Mouse (Mus musculus): ENCODE measurements around the gene Nhs. TPM values are rescaled to one million over a fixed set of nuclear protein-coding genes. Genes with fewer than 3 reads are reported as not detected.

Gene Nhs
- 1 to 10 TPM; 1.6 to 2.0 TPM for total RNA-seq (2021)

- DNase-seq = peak; percentile 81
Measured at GRCm38 (mm10) chrX:162159637-162160611, at the start of gene Nhs. Gene Nhs (minus strand): TSS chrX:162159730.

DNA sequence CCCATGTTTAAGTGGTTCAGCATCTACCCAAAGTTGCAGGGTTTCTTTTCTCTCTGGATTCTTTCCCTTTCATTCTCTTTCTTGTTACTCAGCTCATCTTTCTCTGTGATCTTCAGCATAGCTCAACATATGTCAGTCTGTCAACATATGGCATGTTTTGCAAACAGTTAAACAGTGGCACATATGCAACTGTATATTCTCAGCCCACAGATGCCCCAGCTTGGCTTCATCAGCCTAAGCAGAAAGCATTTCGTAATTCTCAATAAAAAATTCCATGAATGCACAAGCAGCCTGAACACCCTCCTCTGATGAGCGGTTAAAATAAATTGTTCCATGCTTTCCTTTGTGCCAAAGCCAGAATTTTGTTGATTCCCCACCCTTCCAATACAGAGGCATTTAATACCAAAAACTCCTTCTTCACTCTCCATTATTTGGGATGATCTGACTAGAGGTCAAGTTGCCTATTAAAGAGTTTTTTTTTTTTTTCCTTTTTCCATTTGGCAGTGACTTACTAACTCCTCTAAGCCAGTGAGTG lies 46.9 kb upstream of the Nhs start:
- DNase-seq = no peak

GRCm38 (mm10) chrX:162158743-162159636 lies 540 bp downstream of the Nhs start:
- DNase-seq = peak; percentile 27

DNA sequence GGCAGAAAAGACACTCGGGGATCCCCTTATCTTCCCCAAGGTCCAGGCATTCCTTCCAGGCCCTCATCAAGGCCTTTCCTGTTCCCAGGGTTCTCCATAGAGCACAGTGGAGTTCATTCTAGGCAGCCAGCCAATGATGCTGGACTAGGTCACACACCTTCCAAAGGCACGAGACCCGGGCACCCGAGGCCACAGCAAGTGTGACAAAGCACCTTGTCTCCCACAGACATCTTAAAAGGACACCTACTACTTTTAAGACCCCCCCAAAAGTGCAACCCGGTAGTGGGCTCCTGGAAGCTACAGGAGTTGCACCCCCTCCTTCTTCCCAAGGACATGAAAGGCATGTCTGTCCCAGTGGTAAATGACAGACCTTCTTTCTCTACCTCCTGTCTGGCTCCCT lies 1.4 kb downstream of the Nhs start:
- peak; percentile 4 for DNase-seq

DNA sequence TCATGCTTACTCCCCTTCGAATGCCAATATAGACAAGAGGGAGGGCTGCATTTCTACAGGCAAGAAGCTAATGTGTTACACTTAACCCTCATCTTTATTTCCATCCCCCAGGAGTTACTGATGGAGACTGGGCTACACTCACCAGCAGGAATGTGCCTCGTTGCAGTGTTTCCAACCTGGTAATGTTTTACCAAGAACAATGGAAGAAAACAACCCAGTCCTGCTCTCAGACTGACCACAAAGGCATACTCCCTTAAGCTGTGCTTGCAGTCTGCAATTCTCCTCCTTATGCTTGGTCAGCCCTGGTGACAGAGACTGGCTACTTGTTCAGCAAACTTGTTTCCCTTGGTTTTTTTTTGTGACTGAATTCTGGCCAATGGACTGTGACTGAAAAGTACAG lies 21.7 kb downstream of the Nhs start:
- DNase-seq = no peak

- peak; percentile 52 for DNase-seq
Measured at GRCm38 (mm10) chrX:162113257-162113656, 46.3 kb downstream of the Nhs start.

DNA sequence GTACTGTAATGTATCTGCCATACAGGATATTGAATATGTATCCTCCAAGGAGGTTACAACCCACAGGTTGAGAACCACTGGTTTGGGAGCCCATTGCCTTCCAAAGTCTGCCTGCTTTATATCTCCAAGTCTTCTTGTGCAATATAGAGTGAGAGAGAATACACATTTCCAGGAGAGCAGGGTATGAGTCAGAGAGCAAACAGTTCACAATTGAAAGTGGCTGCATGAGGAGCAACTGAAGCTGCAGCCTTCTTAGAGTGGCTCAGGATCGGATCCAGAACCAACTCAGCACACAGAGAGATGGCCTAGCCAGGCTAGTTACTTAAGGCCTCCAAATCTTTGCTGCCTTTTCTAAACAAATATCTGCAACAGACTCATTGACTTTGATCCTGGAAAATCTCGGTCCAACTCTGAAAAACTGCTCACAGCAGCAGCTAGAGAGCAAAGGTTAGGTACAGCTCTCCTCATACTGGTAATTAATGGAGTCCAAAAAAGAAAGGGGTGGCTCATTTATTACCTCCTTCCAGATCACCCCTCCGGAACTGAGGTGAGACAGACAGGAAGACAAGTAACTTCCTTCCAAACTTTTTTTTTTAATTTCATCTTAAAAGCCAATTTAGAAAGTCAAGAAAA lies 56.6 kb downstream of the Nhs start:
- no peak for DNase-seq

GRCm38 (mm10) chrX:162098364-162098763 lies 61.2 kb downstream of the Nhs start:
- DNase-seq = no peak

GRCm38 (mm10) chrX:162087291-162087690 lies 72.2 kb downstream of the Nhs start:
- DNase-seq = no peak

- DNase-seq = peak; percentile 39
Measured at GRCm38 (mm10) chrX:162085897-162086200, 73.7 kb downstream of the Nhs start.

DNA sequence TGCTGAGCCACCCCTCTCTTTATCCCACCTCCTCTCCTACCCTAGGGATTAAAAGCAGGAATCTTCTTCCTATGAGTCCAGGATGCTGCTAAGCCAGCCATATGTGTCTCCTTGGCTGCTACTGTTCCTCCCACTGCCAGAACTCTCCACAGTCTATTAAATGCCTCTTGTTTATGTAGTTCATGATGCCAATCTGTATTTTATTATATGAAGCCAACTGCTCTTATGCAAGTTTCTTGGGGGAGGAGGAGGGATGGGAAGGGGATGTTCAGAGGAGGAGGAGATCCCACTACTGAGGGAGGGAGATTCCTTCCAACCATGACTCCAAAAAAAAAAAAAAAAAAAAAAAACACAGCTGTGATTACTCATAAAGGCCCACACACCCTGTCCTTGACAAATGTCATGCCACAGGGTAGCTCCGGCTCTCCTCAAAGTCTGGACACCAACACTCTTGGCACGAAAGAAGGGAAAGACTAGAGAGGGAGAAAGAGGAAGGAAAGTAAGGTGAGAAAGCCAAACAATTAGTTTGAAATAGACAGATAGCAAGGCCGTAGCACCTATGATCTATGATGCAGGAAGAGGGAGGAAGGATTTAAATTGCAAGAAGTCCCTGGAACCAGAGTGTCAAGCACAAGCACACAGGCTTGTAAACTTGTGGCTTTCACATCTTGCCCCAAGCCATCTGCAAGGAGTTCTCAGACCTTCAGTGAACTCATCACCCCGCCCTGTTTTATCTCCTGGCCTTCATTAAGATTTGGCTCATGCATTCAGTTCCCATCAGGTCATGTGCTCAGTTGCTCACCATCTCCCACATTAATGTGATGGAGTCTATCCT lies 74.3 kb downstream of the Nhs start:
- no peak for DNase-seq

DNA sequence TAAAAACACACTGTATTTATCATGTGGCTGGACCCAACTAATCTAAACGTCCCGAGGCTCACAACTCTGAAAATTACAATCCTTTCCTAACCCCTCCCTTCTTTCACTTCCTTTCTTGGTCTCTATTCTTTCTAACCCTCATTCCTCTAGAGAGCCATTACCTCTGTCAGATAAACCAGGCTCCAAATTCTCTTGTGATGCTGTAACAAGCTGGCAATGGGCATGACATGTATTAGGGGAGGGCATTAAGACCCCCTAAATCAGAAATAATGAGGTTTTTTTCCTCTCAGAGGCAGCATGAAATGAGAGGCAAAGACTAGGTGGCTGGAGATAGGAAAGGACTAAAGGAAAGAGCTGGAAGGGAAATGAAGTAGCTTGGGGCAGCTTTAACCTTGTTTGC lies 96.4 kb downstream of the Nhs start:
- no peak for DNase-seq

DNA sequence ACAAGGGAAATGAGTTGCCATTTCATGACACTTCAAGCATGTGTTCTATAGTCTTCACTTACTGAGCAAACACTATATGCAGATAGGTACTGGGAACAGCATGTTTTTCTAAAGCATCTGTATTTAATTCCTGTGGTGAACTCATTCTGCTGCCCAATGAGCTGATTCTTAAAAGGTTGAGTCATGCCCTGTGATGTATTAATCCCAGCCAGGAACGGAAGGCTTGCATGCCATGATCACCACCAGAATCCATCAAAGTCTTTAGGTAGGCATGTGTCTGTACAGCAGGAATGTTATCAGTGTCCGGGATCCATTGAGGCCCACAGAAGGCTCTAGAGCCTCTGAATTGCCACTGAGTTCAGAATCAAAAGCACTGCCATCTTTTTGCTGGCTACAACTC lies 103.9 kb downstream of the Nhs start:
- no peak for DNase-seq

GRCm38 (mm10) chrX:162053566-162053965 lies 106.0 kb downstream of the Nhs start:
- no peak for DNase-seq

DNA sequence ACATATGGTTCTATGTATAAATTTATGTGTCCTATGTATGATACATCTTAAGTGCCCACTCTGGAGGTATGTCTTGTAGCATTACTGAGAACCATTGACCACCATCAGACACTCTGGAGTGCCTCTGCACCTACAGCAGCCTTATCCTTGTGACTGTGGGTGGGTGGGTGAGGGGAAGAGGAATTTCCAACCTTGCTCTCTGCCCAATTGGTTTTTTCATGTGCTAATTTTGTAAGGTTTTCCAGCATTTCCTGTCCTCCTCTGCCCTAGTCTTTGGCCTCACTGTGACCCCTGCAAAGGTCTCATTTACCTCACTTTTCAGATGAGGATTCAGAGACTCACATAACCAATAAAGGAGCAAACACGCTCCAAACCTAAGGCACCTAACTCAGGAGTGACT lies 107.0 kb downstream of the Nhs start:
- no peak for DNase-seq

- DNase-seq = no peak
Measured at GRCm38 (mm10) chrX:162049616-162050015, 109.9 kb downstream of the Nhs start.

- no peak for DNase-seq
Measured at GRCm38 (mm10) chrX:162045527-162045926, 114.0 kb downstream of the Nhs start.

DNA sequence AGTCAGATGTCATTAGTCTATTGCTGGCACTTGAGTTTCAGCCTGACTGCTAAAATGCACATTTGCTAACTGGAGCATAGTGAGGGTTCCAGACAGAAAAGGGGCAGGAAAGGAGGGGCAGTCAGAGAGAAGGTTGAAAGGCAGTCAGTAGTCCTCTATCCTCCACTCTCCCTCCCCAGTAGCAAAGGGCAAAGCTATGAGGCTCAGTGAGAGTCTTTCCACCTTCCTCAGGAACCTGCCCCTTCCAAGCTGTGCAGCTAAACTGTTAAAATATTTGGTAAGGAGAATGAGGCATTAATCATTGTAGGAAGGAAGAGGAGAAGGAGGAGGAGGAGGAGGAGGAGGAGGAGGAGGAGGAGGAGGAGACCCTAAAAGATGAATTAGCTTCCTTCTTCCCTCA lies 115.4 kb downstream of the Nhs start:
- no peak for DNase-seq

GRCm38 (mm10) chrX:162025210-162025953 lies 134.1 kb downstream of the Nhs start:
- peak; percentile 65 for DNase-seq

DNA sequence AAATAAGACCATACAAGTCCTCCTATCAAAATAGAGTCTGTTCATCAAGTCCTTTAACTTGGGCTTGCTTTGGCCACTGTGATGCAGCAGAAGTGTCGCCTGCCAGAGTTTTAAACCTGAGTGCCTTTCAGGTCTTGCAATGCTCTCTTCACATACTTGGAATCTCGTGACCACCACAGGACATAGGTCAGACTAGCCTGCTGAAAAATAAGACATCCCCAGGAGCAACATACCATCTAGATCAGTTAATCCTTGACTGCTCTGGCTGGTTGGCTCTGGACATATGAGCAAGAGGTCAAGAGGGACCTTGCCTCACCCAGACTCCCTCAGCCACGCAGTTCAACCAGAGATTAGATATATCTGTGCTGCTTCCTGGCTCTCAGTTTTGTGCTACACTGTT lies 137.8 kb downstream of the Nhs start:
- DNase-seq = no peak

DNA sequence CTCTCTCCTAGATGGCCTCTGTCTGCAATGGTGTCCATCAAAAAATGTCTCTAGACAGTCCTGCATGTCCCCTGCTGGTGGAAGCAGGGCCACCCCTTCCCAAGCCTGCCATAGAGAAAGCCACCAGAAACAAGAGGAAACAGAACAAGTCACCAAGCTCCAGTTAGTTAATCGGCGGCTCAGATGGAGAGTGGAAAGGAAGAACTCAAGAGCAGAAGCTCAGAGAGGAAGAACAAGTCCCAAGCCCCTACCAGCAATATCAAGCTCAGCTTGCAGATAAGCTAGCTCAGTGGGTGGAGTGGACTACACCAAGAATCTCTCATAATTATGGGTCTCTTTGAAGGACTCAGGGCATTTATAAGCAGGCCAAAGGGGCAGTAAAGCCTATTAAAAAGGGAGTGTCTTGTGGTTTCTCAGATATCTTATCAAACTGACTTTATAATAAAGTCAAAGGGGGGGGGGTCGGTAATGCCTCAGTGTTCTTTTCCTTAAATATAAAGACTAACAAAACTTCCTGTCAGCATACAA lies 139.4 kb downstream of the Nhs start:
- no peak for DNase-seq

All from heart, postnatal 4 days (tissue).